Mouse (Mus musculus) T-cell, adult 2 months (primary cell): ENCODE results near the gene Rreb1.

Experiments used
- DNase-seq: peaks from one replicate; pipeline ENCODE4 v3.0.0; 2022; ENCODE audit warnings: low spot score

The Rreb1 gene

GRCm38 (mm10) chr13:37778147-37778593, at the start of gene Rreb1:
TSS of gene Rreb1 (plus strand) at chr13:37778400.
- peak; percentile 34 for DNase-seq

- DNase-seq = no peak
These were observed 49.6 kb upstream of the Rreb1 start for GRCm38 (mm10) chr13:37728551-37728950.

- no peak for DNase-seq
These were observed 46.1 kb upstream of the Rreb1 start for GRCm38 (mm10) chr13:37731914-37732693.

GRCm38 (mm10) chr13:37734501-37734900, 43.7 kb upstream of the Rreb1 start:
- DNase-seq = no peak

- no peak for DNase-seq
These were observed 38.1 kb upstream of the Rreb1 start for GRCm38 (mm10) chr13:37740111-37740510.

- no peak for DNase-seq
These were observed 37.4 kb upstream of the Rreb1 start for GRCm38 (mm10) chr13:37740752-37741151.

- no peak for DNase-seq
These were observed 36.0 kb upstream of the Rreb1 start for GRCm38 (mm10) chr13:37742248-37742647.

GRCm38 (mm10) chr13:37747504-37747903, 30.7 kb upstream of the Rreb1 start:
- no peak for DNase-seq

- DNase-seq = no peak
These were observed 28.7 kb upstream of the Rreb1 start for GRCm38 (mm10) chr13:37749485-37749884.

GRCm38 (mm10) chr13:37751154-37751950, 26.8 kb upstream of the Rreb1 start:
- peak; percentile 76 for DNase-seq

- no peak for DNase-seq
These were observed 18.7 kb upstream of the Rreb1 start for GRCm38 (mm10) chr13:37759341-37760012.

GRCm38 (mm10) chr13:37760013-37760342, 18.2 kb upstream of the Rreb1 start:
- DNase-seq = no peak

GRCm38 (mm10) chr13:37760373-37760772, 17.8 kb upstream of the Rreb1 start:
- DNase-seq = no peak

GRCm38 (mm10) chr13:37760957-37761941, 17.0 kb upstream of the Rreb1 start:
- no peak for DNase-seq

GRCm38 (mm10) chr13:37763800-37764407, 14.3 kb upstream of the Rreb1 start:
- DNase-seq = no peak

- no peak for DNase-seq
These were observed 8.4 kb upstream of the Rreb1 start for GRCm38 (mm10) chr13:37769777-37770176.

- no peak for DNase-seq
These were observed 4.7 kb upstream of the Rreb1 start for GRCm38 (mm10) chr13:37773476-37773875.

GRCm38 (mm10) chr13:37776675-37777074, 1.5 kb upstream of the Rreb1 start:
- DNase-seq = no peak

- no peak for DNase-seq
These were observed 651 bp upstream of the Rreb1 start for GRCm38 (mm10) chr13:37777351-37778146.

- peak; percentile 14 for DNase-seq
These were observed 513 bp downstream of the Rreb1 start for GRCm38 (mm10) chr13:37778594-37779231.
